Mouse (Mus musculus) left cerebral cortex, postnatal 14 days (tissue): ENCODE data around the gene Trappc2l. TPM values are rescaled to one million over a fixed set of nuclear protein-coding genes. Genes with fewer than 3 reads are reported as not detected.

ENCODE experiments used
- DNase-seq, 2 experiments: peaks; one replicate each; pipeline ENCODE4 v3.0.0; 2021 to 2022; ENCODE audit warnings: low spot score in 2 of 2, mixed read lengths in 1 of 2
- intact Hi-C: fragments of 180-260 bp; cut with DNase I; formaldehyde crosslinking; loops from one replicate; pipeline ENCODE4 v1.15.1; 2025
- total RNA-seq, 2 experiments: library from RNA; stranded (reverse); gene quantifications; 2 replicates each; pipeline ENCODE4 v1.2.3; 2021

The Trappc2l gene
- total RNA-seq, 2 experiments from 2014 or later: 84.2 to 85.9 TPM

- DNase-seq: peak; percentile 91 to 94
- intact Hi-C loops: no loop called here
These were observed 34.8 kb upstream of the Trappc2l start, which contains the start of gene Aprt for GRCm38 (mm10) chr8:122576648-122577022. Gene Aprt, minus strand, starts transcription at chr8:122576909.

GRCm38 (mm10) chr8:122577116-122577515 is 34.3 kb upstream of the Trappc2l start:
- intact Hi-C loops: no loop called here
- no peak for DNase-seq

- no peak for DNase-seq
- intact Hi-C loops: no loop called here
These were observed 32.2 kb upstream of the Trappc2l start for GRCm38 (mm10) chr8:122579196-122579595.

GRCm38 (mm10) chr8:122580926-122581325 is 30.5 kb upstream of the Trappc2l start:
- DNase-seq: no peak
- intact Hi-C loops: no loop called here

GRCm38 (mm10) chr8:122584981-122585380 is 26.5 kb upstream of the Trappc2l start:
- no peak for DNase-seq
- intact Hi-C loops: no loop called here

GRCm38 (mm10) chr8:122585411-122585891 is 26.0 kb upstream of the Trappc2l start:
- DNase-seq: no peak
- intact Hi-C loops: no loop called here

GRCm38 (mm10) chr8:122586171-122586570 is 25.3 kb upstream of the Trappc2l start:
- intact Hi-C loops: no loop called here
- DNase-seq: no peak

GRCm38 (mm10) chr8:122586749-122587148 is 24.7 kb upstream of the Trappc2l start:
- intact Hi-C loops: no loop called here
- no peak for DNase-seq

GRCm38 (mm10) chr8:122593240-122593639 is 18.2 kb upstream of the Trappc2l start:
- no peak for DNase-seq
- intact Hi-C loops: no loop called here

- intact Hi-C loops: no loop called here
These were observed 17.5 kb upstream of the Trappc2l start for GRCm38 (mm10) chr8:122593783-122594507.

GRCm38 (mm10) chr8:122596031-122596430 is 15.4 kb upstream of the Trappc2l start:
- no peak for DNase-seq
- intact Hi-C loops: no loop called here

More at GRCm38 (mm10) chr8:122593783-122594507, 17.5 kb upstream of the Trappc2l start:
- no peak for DNase-seq

- no peak for DNase-seq
- intact Hi-C loops: no loop called here
These were observed 10.8 kb upstream of the Trappc2l start for GRCm38 (mm10) chr8:122600666-122601065.

- no peak for DNase-seq
- intact Hi-C loops: no loop called here
These were observed 6.8 kb upstream of the Trappc2l start for GRCm38 (mm10) chr8:122604640-122605039.

- intact Hi-C loops: no loop called here
- peak in 1 of 2 experiments; percentile 44 for DNase-seq
These were observed 6.1 kb upstream of the Trappc2l start for GRCm38 (mm10) chr8:122605367-122605766.

GRCm38 (mm10) chr8:122606810-122607209 is 4.6 kb upstream of the Trappc2l start:
- intact Hi-C loops: no loop called here
- no peak for DNase-seq

GRCm38 (mm10) chr8:122610209-122610608 is 1.2 kb upstream of the Trappc2l start:
- intact Hi-C loops: loop anchor here (5.0 kb wide), 1 partner anchor 108 kb away; no protein-coding TSS in a partner anchor
- no peak for DNase-seq

GRCm38 (mm10) chr8:122610612-122611277 is 695 bp upstream of the Trappc2l start:
- DNase-seq: no peak
- intact Hi-C loops: loop anchor here (5.0 kb wide), 1 partner anchor 108 kb away; no protein-coding TSS in a partner anchor

- intact Hi-C loops: no loop called here
- DNase-seq: no peak
These were observed 4.9 kb downstream of the Trappc2l start for GRCm38 (mm10) chr8:122616181-122616905.

- intact Hi-C loops: loop anchor here (2.0 kb wide), 1 partner anchor 213 kb away; no protein-coding TSS in a partner anchor
- peak; percentile 63 to 81 for DNase-seq
These were observed 6.6 kb downstream of the Trappc2l start for GRCm38 (mm10) chr8:122617947-122618546.
